Mouse (Mus musculus) liver, postnatal 0 days (tissue): Measurements from ENCODE around the gene Eif4g3.

Source experiments
- CTCF ChIP-seq: sonication (generic); IDR thresholded peaks from 2 replicates; pipeline ENCODE4 v1.5.1; 2016; ENCODE audit warnings: antibody characterized with exemption, low read depth
- EP300 ChIP-seq: IDR thresholded peaks from 2 replicates; pipeline ENCODE4 v1.6.1; 2016; ENCODE audit warnings: antibody characterized with exemption, low read depth, mild to moderate bottlenecking

DNA sequence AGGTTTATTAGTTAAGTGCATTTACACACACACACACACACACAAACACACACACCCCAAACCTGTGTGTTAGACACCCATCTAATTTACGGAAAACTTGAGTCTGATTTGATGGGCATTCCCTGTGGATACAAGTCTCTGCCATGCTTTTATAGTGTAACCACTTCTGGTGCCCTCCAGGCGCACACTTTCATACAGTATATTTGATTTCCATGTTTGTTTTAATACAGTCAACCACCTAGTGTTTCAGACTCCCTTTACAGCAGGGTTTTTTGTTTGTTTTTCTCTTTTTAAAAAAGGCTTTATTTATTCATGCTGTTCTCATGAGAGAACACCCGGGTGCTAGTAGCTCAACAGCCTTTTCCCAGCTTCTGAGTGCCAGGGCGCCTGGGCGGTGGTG is 94.1 kb downstream of the Eif4g3 start:
- TF ChIP-seq CTCF (no peak), EP300 (no peak)
